Mouse (Mus musculus) MEL (cell line): ENCODE measurements around the gene Olfr91. TPM values are rescaled to one million over a fixed set of nuclear protein-coding genes. Genes with fewer than 3 reads are reported as not detected.
A peak's percentile ranks its signal among the peaks of the same experiment; 100 is the strongest.

Source experiments
- DNase-seq: peaks from one replicate; pipeline ENCODE4 v3.0.0; 2011; ENCODE audit warnings: low read depth, low spot score
- H3K27ac ChIP-seq: 2 replicates; pipeline ENCODE4 v1.5.1; 2012; ENCODE audit warnings: low read depth, mild to moderate bottlenecking, control low read depth, low read length, moderate library complexity; ENCODE audit not compliant: control insufficient read depth
- H3K27me3 ChIP-seq, 2 experiments: fragments of 150-350 bp in 1 of 2; sonication (generic) in 1 of 2; 2 replicates each; pipeline ENCODE4 v1.6.1; 2012; ENCODE audit warnings: low read length in 2 of 2, mild to moderate bottlenecking in 2 of 2, improper control_type of control experiment in 1 of 2, moderate library complexity in 1 of 2; ENCODE audit not compliant: insufficient read depth in 2 of 2, control insufficient read depth in 1 of 2
- H3K36me3 ChIP-seq, 2 experiments: 2 replicates each; pipeline ENCODE4 v1.6.1; 2012 to 2014; ENCODE audit warnings: low read length in 2 of 2, improper control_type of control experiment in 1 of 2, inconsistent platforms in 1 of 2, mild to moderate bottlenecking in 1 of 2; ENCODE audit not compliant: insufficient read depth in 2 of 2, control insufficient read depth in 1 of 2
- H3K4me1 ChIP-seq, 2 experiments: fragments of 150-350 bp in 1 of 2; sonication (generic) in 1 of 2; 2 replicates each; pipeline ENCODE4 v1.6.1; 2012; ENCODE audit warnings: low read length in 2 of 2, improper control_type of control experiment in 1 of 2, mild to moderate bottlenecking in 1 of 2; ENCODE audit not compliant: insufficient read depth in 2 of 2, control insufficient read depth in 1 of 2
- H3K4me3 ChIP-seq, 2 experiments: fragments of 150-350 bp in 1 of 2; sonication (generic) in 1 of 2; 2 replicates each; pipeline ENCODE4 v1.5.1; 2012; ENCODE audit warnings: low read depth in 2 of 2, low read length in 2 of 2, mild to moderate bottlenecking in 2 of 2, moderate library complexity in 2 of 2, control low read depth in 1 of 2, improper control_type of control experiment in 1 of 2; ENCODE audit not compliant: control insufficient read depth in 1 of 2, insufficient read depth in 1 of 2
- H3K79me2 ChIP-seq: 2 replicates; pipeline ENCODE4 v1.6.1; 2012; ENCODE audit warnings: mild to moderate bottlenecking, low read length, moderate library complexity; ENCODE audit not compliant: control insufficient read depth, poor library complexity, insufficient read depth
- H3K9ac ChIP-seq: 2 replicates; pipeline ENCODE4 v1.6.1; 2012; ENCODE audit warnings: low read depth, mild to moderate bottlenecking, control low read depth, low read length, moderate library complexity; ENCODE audit not compliant: control insufficient read depth, poor library complexity, severe bottlenecking
- H3K9me3 ChIP-seq: fragments of 150-350 bp; sonication (generic); replicated peaks from 2 replicates; pipeline ENCODE4 v1.6.1; 2012; ENCODE audit warnings: mild to moderate bottlenecking, low read length, improper control_type of control experiment, moderate library complexity; ENCODE audit not compliant: insufficient read depth
- BHLHE40 ChIP-seq: IDR thresholded peaks from 2 replicates; pipeline ENCODE4 v1.6.1; 2012; ENCODE audit warnings: low read depth, mild to moderate bottlenecking, inconsistent platforms, low read length, improper control_type of control experiment, borderline replicate concordance
- CHD1 ChIP-seq: IDR thresholded peaks from 2 replicates; pipeline ENCODE4 v1.6.1; 2012; ENCODE audit warnings: low read depth, mild to moderate bottlenecking, inconsistent platforms, low read length, improper control_type of control experiment
- CTCF ChIP-seq, 3 experiments: IDR thresholded peaks in 2 of 3; conservative IDR thresholded peaks in 1 of 3; 2 replicates each; pipeline ENCODE4 v1.5.1; 2011 to 2012; ENCODE audit warnings: low read length in 3 of 3, low read depth in 2 of 3, mild to moderate bottlenecking in 2 of 3, improper control_type of control experiment in 1 of 3, inconsistent platforms in 1 of 3, mixed read lengths in 1 of 3, moderate library complexity in 1 of 3; ENCODE audit not compliant: control insufficient read depth in 1 of 3, insufficient read depth in 1 of 3, poor library complexity in 1 of 3, severe bottlenecking in 1 of 3
- E2F4 ChIP-seq: IDR thresholded peaks from 2 replicates; pipeline ENCODE4 v1.6.1; 2011; ENCODE audit warnings: low read depth, low read length, improper control_type of control experiment, borderline replicate concordance
- ETS1 ChIP-seq: IDR thresholded peaks from 2 replicates; pipeline ENCODE4 v1.6.1; 2012; ENCODE audit warnings: low read depth, mild to moderate bottlenecking, inconsistent platforms, low read length, improper control_type of control experiment, moderate library complexity
- GABPA ChIP-seq: IDR thresholded peaks from 2 replicates; pipeline ENCODE4 v1.6.1; 2012; ENCODE audit warnings: low read depth, mild to moderate bottlenecking, inconsistent platforms, low read length, improper control_type of control experiment, moderate library complexity
- GATA1 ChIP-seq: IDR thresholded peaks from 2 replicates; pipeline ENCODE4 v1.6.1; 2011; ENCODE audit warnings: low read depth, low read length, improper control_type of control experiment
- HCFC1 ChIP-seq: IDR thresholded peaks from 2 replicates; pipeline ENCODE4 v1.6.1; 2012; ENCODE audit warnings: low read depth, mild to moderate bottlenecking, inconsistent platforms, low read length, improper control_type of control experiment, moderate library complexity
- JUND ChIP-seq: IDR thresholded peaks from 2 replicates; pipeline ENCODE4 v1.6.1; 2011; ENCODE audit warnings: low read depth, mild to moderate bottlenecking, improper control_type of control experiment, low read length
- KAT2A ChIP-seq: conservative IDR thresholded peaks from 2 replicates; pipeline ENCODE4 v1.6.1; 2012; ENCODE audit warnings: low read depth, low read length, improper control_type of control experiment, inconsistent platforms
- MAFK ChIP-seq: IDR thresholded peaks from 2 replicates; pipeline ENCODE4 v1.6.1; 2011; ENCODE audit warnings: low read depth, mild to moderate bottlenecking, low read length, improper control_type of control experiment, borderline replicate concordance
- MAX ChIP-seq: IDR thresholded peaks from 2 replicates; pipeline ENCODE4 v1.6.1; 2011; ENCODE audit warnings: low read length, improper control_type of control experiment
- MAZ ChIP-seq: IDR thresholded peaks from 2 replicates; pipeline ENCODE4 v1.6.1; 2012; ENCODE audit warnings: low read depth, mild to moderate bottlenecking, inconsistent platforms, low read length, improper control_type of control experiment
- MXI1 ChIP-seq: IDR thresholded peaks from 2 replicates; pipeline ENCODE4 v1.6.1; 2011; ENCODE audit warnings: mild to moderate bottlenecking, low read depth, low read length, improper control_type of control experiment
- MYB ChIP-seq: IDR thresholded peaks from 2 replicates; pipeline ENCODE4 v1.6.1; 2011; ENCODE audit warnings: mild to moderate bottlenecking, low read depth, low read length, improper control_type of control experiment
- MYC ChIP-seq: IDR thresholded peaks from 2 replicates; pipeline ENCODE4 v1.6.1; 2011; ENCODE audit warnings: low read depth, mild to moderate bottlenecking, low read length, improper control_type of control experiment, moderate library complexity
- POLR2A ChIP-seq, 2 experiments: IDR thresholded peaks; 2 replicates each; pipeline ENCODE4 v1.6.1; 2011 to 2012; ENCODE audit warnings: low read length in 2 of 2, mild to moderate bottlenecking in 2 of 2, control low read depth in 1 of 2, improper control_type of control experiment in 1 of 2, low read depth in 1 of 2, moderate library complexity in 1 of 2; ENCODE audit not compliant: control insufficient read depth in 1 of 2, insufficient read depth in 1 of 2, poor library complexity in 1 of 2
- POLR2AphosphoS2 ChIP-seq: IDR thresholded peaks from 2 replicates; pipeline ENCODE4 v1.6.1; 2011; ENCODE audit warnings: low read length, improper control_type of control experiment
- POLR2AphosphoS5 ChIP-seq: IDR thresholded peaks from 2 replicates; pipeline ENCODE4 v1.6.1; 2012; ENCODE audit warnings: low read depth, borderline replicate concordance, mild to moderate bottlenecking, inconsistent platforms, low read length, moderate library complexity, mixed read lengths
- RCOR1 ChIP-seq: IDR thresholded peaks from 2 replicates; pipeline ENCODE4 v1.6.1; 2012; ENCODE audit warnings: low read depth, mild to moderate bottlenecking, inconsistent platforms, low read length, improper control_type of control experiment
- SIN3A ChIP-seq: IDR thresholded peaks from 2 replicates; pipeline ENCODE4 v1.6.1; 2012; ENCODE audit warnings: low read length, improper control_type of control experiment, inconsistent platforms
- SMC3 ChIP-seq: IDR thresholded peaks from 2 replicates; pipeline ENCODE4 v1.6.1; 2011; ENCODE audit warnings: low read depth, low read length, improper control_type of control experiment
- TAL1 ChIP-seq: IDR thresholded peaks from 2 replicates; pipeline ENCODE4 v1.6.1; 2012; ENCODE audit warnings: mild to moderate bottlenecking, inconsistent platforms, low read length, moderate library complexity, mixed read lengths
- TCF12 ChIP-seq: IDR thresholded peaks from 2 replicates; pipeline ENCODE4 v1.6.1; 2014; ENCODE audit warnings: low read depth, mild to moderate bottlenecking, inconsistent platforms, low read length, improper control_type of control experiment, moderate library complexity
- UBTF ChIP-seq: IDR thresholded peaks from 2 replicates; pipeline ENCODE4 v1.6.1; 2012; ENCODE audit warnings: low read depth, mild to moderate bottlenecking, inconsistent platforms, low read length, improper control_type of control experiment, moderate library complexity, borderline replicate concordance; ENCODE audit not compliant: insufficient read depth
- USF2 ChIP-seq, 2 experiments: IDR thresholded peaks; 2 replicates each; pipeline ENCODE4 v1.6.1; 2011 to 2012; ENCODE audit warnings: improper control_type of control experiment in 2 of 2, low read length in 2 of 2, borderline replicate concordance in 1 of 2, inconsistent platforms in 1 of 2, low read depth in 1 of 2, mild to moderate bottlenecking in 1 of 2; ENCODE audit not compliant: insufficient read depth in 1 of 2
- ZMIZ1 ChIP-seq: IDR thresholded peaks from 2 replicates; pipeline ENCODE4 v1.6.1; 2012; ENCODE audit warnings: low read depth, mild to moderate bottlenecking, inconsistent platforms, low read length, improper control_type of control experiment, moderate library complexity
- ZNF384 ChIP-seq: IDR thresholded peaks from 2 replicates; pipeline ENCODE4 v1.6.1; 2012; ENCODE audit warnings: low read depth, mild to moderate bottlenecking, inconsistent platforms, low read length, improper control_type of control experiment
- polyA plus RNA-seq, 2 experiments: library from polyadenylated mRNA; stranded (reverse) in 1 of 2; unstranded in 1 of 2; fragments of >175 nt in 1 of 2; fragments of >200 nt in 1 of 2; gene quantifications; 2 replicates each; pipeline versions ENCODE4 v1.2.1 to v1.2.4; 2012; ENCODE audit warnings: low replicate concordance in 2 of 2, low read depth in 1 of 2; ENCODE audit not compliant: insufficient read length in 2 of 2, insufficient read depth in 1 of 2, missing spikeins in 1 of 2
- total RNA-seq: library from RNA; depleted of rRNA; stranded (reverse); fragments of 300-350 nt; gene quantifications from 2 replicates; pipeline ENCODE4 v1.2.3, GENCODE M21; 2012

The Olfr91 gene
- total and polyA plus RNA-seq, 3 experiments, result not detected

DNA sequence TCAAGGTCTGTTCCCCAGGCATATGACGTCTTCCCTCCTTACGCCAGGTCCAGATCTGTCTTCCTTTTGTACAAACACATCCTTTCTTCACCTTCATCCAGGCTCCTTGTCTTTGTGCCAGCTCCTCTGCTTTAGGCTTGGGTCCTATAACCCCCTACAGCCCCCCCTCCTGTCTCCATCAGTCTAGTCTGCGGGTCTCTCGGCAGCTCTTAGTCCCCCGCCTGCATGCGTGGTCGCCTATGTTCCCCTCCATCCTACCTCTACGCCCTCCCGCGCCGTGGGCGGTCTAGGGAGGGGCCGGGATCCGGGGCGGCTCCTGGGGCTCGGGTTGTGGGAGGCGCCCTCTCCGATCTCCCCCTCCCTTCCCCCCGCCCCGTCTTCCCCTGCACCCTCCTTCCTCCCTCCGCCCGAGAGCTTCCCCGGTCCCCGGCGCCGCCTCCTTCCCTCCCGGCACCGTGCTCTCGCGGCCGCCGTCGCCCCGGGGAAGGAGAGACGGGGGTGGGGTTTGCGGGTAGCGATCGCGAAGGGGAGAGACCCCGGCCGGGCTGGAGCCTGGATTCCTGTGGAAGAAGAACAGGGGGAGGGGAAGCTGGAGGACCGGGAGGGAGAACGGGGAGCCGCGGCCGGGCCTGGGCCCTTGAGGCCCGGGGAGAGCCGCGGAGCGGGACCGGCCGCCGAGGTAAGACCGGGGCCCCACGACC, 52.3 kb downstream of the Olfr91 start, which contains the start of gene Gabbr1:
Gabbr1 (plus strand) TSS at position 356 of the 701 bp plus-strand sequence.
- DNase-seq, result peak; percentile 85
- TF ChIP-seq KAT2A (no peak), ZMIZ1 (no peak), POLR2AphosphoS2 (no peak), SMC3 (no peak), POLR2A (IDR thresholded peaks at IDR 0.05; ENCODE audit: control insufficient read depth in 1 of 2, insufficient read depth in 1 of 2, low read depth in 1 of 2, low read length in 2 of 2, poor library complexity in 1 of 2) (peak in 1 of 2 experiments; percentile 30; a peak in 2 of 4 replicates), TCF12 (no peak), SIN3A (peak; percentile 23; the same call in 1 of the 2 replicates), TAL1 (no peak), MAZ (peak; percentile 98), POLR2AphosphoS5 (no peak), GABPA (no peak), MYC (no peak), GATA1 (no peak), RCOR1 (no peak), HCFC1 (peak; percentile 53; the same call in 1 of the 2 replicates), MAX (no peak), MYB (no peak), MAFK (no peak), E2F4 (no peak), USF2 (IDR thresholded peaks at IDR 0.05; ENCODE audit: borderline replicate concordance in 1 of 2, insufficient read depth in 1 of 2, low read depth in 1 of 2, low read length in 2 of 2) (no peak), CTCF (IDR thresholded peaks at IDR 0.05 in 2 of 3, conservative IDR thresholded peaks at IDR 0.05 in 1 of 3; ENCODE audit: control insufficient read depth in 1 of 3, insufficient read depth in 1 of 3, low read depth in 2 of 3, low read length in 3 of 3, poor library complexity in 1 of 3, severe bottlenecking in 1 of 3) (no peak), ETS1 (no peak), MXI1 (no peak), CHD1 (no peak), UBTF (peak; percentile 67; the same call in 1 of the 2 replicates), JUND (no peak), ZNF384 (no peak), BHLHE40 (no peak)
- TF ChIP-seq, all 39 proteins: peak for 5
- Histone ChIP-seq H3K27me3 (no peaks in the 10 kb centered on the region), H3K36me3 (peaks cover 0 to 7% of the 10 kb centered on the region in 2 experiments; a peak in 2 of 4 replicates), H3K4me1 (peaks cover 2% of the 10 kb centered on the region in 2 experiments; a peak in 1 of 4 replicates), H3K9me3 (no peaks in the 10 kb centered on the region), H3K79me2 (peaks cover 1% of the 10 kb centered on the region), H3K27ac (no peak within 1 kb of the TSS), H3K4me3 (peak within 1 kb of the TSS; percentile 64 to 98), H3K9ac (peak within 1 kb of the TSS; percentile 94)
